7 mouse cellular contexts compared by ENCODE assay signal in the genomic region with DNA sequence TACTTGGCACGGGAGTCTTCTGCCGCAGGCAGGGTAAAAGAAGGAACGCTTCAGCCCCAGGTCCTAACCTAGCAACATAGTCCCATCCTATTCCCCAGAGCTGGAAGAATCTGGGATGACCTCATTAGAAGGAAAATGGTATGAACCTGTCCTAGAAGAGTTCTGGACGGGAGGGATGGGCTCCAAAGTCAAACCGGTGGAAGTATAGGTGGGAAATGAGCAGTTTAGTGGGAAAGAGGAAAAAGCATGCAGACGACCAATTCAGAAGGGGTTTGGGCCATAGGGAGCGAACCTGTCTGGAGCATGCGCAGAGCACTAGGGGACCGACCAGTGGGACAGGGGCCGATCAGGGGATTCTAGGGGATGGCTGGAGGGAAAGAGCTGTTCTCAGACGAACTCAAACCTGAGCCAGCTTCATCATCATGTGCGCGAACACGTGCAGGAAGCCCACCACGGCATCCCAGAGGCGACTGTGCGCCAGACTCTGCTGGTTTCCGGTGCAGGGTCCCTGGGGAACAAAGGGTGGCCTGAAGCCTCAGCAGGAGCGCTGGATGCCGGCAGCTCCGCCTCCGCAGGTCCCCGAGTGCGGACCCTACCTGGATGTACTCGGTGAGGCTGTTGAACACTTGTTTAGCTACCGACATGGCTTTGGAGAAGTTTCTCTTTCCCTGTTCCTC. TPM values are rescaled to one million over a fixed set of nuclear protein-coding genes. Genes with fewer than 3 reads are reported as not detected.
DNase-seq lines count a peak whose midpoint lies in the region; ATAC-seq and TF ChIP-seq lines count a peak whose summit lies in the region.

No protein-coding gene starts in this region.

- no peaks in the 10 kb centered on the region for H3K36me3 ChIP-seq in ES-Bruce4 (ENCODE audit: control insufficient read depth, insufficient read depth, low read length, poor library complexity, severe bottlenecking)
- no peaks in the 10 kb centered on the region for H3K36me3 ChIP-seq in forebrain, postnatal 0 days (ENCODE audit: insufficient read depth)
- H3K36me3 ChIP-seq in intestine, embryonic 16.5 days (ENCODE audit: control insufficient read depth, insufficient read depth, low read length), result no peaks in the 10 kb centered on the region
- no peaks in the 10 kb centered on the region for H3K36me3 ChIP-seq in midbrain, postnatal 0 days (ENCODE audit: insufficient read depth, low read length)

- no peak for TF ChIP-seq POLR2A in ES-Bruce4 (IDR thresholded peaks at IDR 0.05; ENCODE audit: insufficient read depth, low read length)

- no peak for TF ChIP-seq EP300 in ES-Bruce4 (IDR thresholded peaks at IDR 0.05; ENCODE audit: insufficient read depth, low read depth, low read length)

- peak overlapping the region; percentile 77 for H3K9ac ChIP-seq in ES-Bruce4 (ENCODE audit: low read depth, poor library complexity, severe bottlenecking)
- peak overlapping the region; percentile 48 for H3K9ac ChIP-seq in forebrain, postnatal 0 days
- H3K9ac ChIP-seq in intestine, embryonic 16.5 days (ENCODE audit: low read depth, low read length), result peak overlapping the region; percentile 72
- peak overlapping the region; percentile 44; the same call in 1 of the 2 replicates for H3K9ac ChIP-seq in midbrain, postnatal 0 days (replicated peaks; ENCODE audit: low read length, poor library complexity, severe bottlenecking)

- no peaks in the 10 kb centered on the region for H3K27me3 ChIP-seq in ES-Bruce4 (ENCODE audit: control insufficient read depth, insufficient read depth, low read length, poor library complexity, severe bottlenecking)
- H3K27me3 ChIP-seq in forebrain, postnatal 0 days (ENCODE audit: insufficient read depth, low read length), result no peaks in the 10 kb centered on the region
- no peaks in the 10 kb centered on the region for H3K27me3 ChIP-seq in intestine, embryonic 16.5 days (replicated peaks; ENCODE audit: control insufficient read depth, insufficient read depth, low read length)
- H3K27me3 ChIP-seq in midbrain, postnatal 0 days (ENCODE audit: insufficient read depth, low read length), result no peaks in the 10 kb centered on the region

- H3K4me2 ChIP-seq in forebrain, postnatal 0 days (ENCODE audit: low read depth), result peak overlapping the region; percentile 74
- H3K4me2 ChIP-seq in intestine, embryonic 16.5 days (ENCODE audit: low read depth, low read length), result peak overlapping the region; percentile 85
- peak overlapping the region; percentile 66 for H3K4me2 ChIP-seq in midbrain, postnatal 0 days (ENCODE audit: low read depth, low read length, poor library complexity, severe bottlenecking)

- H3K4me1 ChIP-seq in ES-Bruce4 (ENCODE audit: control insufficient read depth, insufficient read depth, low read length), result no peaks in the 10 kb centered on the region
- no peaks in the 10 kb centered on the region for H3K4me1 ChIP-seq in forebrain, postnatal 0 days (ENCODE audit: insufficient read depth)
- peaks cover 24% of the 10 kb centered on the region for H3K4me1 ChIP-seq in intestine, embryonic 16.5 days (ENCODE audit: control insufficient read depth, insufficient read depth, low read length)
- peaks cover 4% of the 10 kb centered on the region; the same call in 1 of the 2 replicates for H3K4me1 ChIP-seq in midbrain, postnatal 0 days (ENCODE audit: insufficient read depth, low read length)

- peak; percentile 86 for DNase-seq in R1 (ENCODE audit: low read depth, low spot score)
- peak; percentile 72 for DNase-seq in forebrain, postnatal 0 days
- DNase-seq in midbrain, postnatal 0 days (ENCODE audit: low spot score), result peak; percentile 42
- no peak for DNase-seq in layer of hippocampus, postnatal 14 days (ENCODE audit: low spot score in 2 of 2)
- no peak for DNase-seq in layer of hippocampus, adult 8-10 months (ENCODE audit: low spot score in 2 of 2)

- H3K9me3 ChIP-seq in ES-Bruce4 (replicated peaks; ENCODE audit: control insufficient read depth, insufficient read depth, low read length, poor library complexity, severe bottlenecking), result no peaks in the 10 kb centered on the region
- no peaks in the 10 kb centered on the region for H3K9me3 ChIP-seq in forebrain, postnatal 0 days (ENCODE audit: low read length)
- no peaks in the 10 kb centered on the region for H3K9me3 ChIP-seq in intestine, embryonic 16.5 days (ENCODE audit: control insufficient read depth, low read length)
- no peaks in the 10 kb centered on the region for H3K9me3 ChIP-seq in midbrain, postnatal 0 days (ENCODE audit: low read length)

- peak; percentile 55 for ATAC-seq in forebrain, postnatal 0 days
- peak; percentile 50 for ATAC-seq in intestine, embryonic 16.5 days
- peak; percentile 32; the same call in 1 of the 2 replicates for ATAC-seq in midbrain, postnatal 0 days (ENCODE audit: low FRiP score)

- no peak for TF ChIP-seq CTCF in ES-Bruce4 (IDR thresholded peaks at IDR 0.05; ENCODE audit: low read depth, low read length)
- no peak for TF ChIP-seq CTCF in forebrain, postnatal 0 days (IDR thresholded peaks at IDR 0.05; ENCODE audit: low read depth)
- TF ChIP-seq CTCF in midbrain, postnatal 0 days (IDR thresholded peaks at IDR 0.05), result no peak

- H3K27ac ChIP-seq in ES-Bruce4 (ENCODE audit: insufficient read depth, low read length), result peak overlapping the region; percentile 73
- peak overlapping the region; percentile 62 for H3K27ac ChIP-seq in forebrain, postnatal 0 days (ENCODE audit: low read depth, low read length)
- H3K27ac ChIP-seq in intestine, embryonic 16.5 days (ENCODE audit: low read length), result 0 out of 2 replicates have a peak overlapping the region, but pooled peaks have one; percentile 31
- H3K27ac ChIP-seq in midbrain, postnatal 0 days (ENCODE audit: low read depth, low read length), result no peak overlapping the region

- H3K4me3 ChIP-seq in ES-Bruce4 (ENCODE audit: low read depth, low read length), result peak overlapping the region; percentile 79
- H3K4me3 ChIP-seq in forebrain, postnatal 0 days (ENCODE audit: low read depth, low read length), result peak overlapping the region; percentile 30
- H3K4me3 ChIP-seq in intestine, embryonic 16.5 days (ENCODE audit: low read length), result peak overlapping the region; percentile 53
- peak overlapping the region; percentile 34 for H3K4me3 ChIP-seq in midbrain, postnatal 0 days (ENCODE audit: low read depth, low read length)

- WGBS in forebrain, postnatal 0 days, result 2% methylated on average over 26 of the region's 26 CpGs
- WGBS in intestine, embryonic 16.5 days, result under 1% methylated on average over 26 of the region's 26 CpGs
- under 1% methylated on average over 26 of the region's 26 CpGs for WGBS in midbrain, postnatal 0 days

RNA-seq across cellular contexts. Expression of a gene that starts 58.3 kb away (rescaled TPM):
- 33.2 and 36.3 TPM in 2 replicates for polyA plus RNA-seq in ES-Bruce4 (2011; ENCODE audit: insufficient read depth, insufficient read length, low read depth, missing spikeins)
- 3.6 and 8.9 TPM in 2 replicates for total RNA-seq in forebrain, postnatal 0 days (2014; rRNA removed)
- 18.8 and 18.9 TPM in 2 replicates for polyA plus RNA-seq in forebrain, postnatal 0 days (2015; fragmentation: Nextera tagmentation; extraction: Ambion mirVana)
- polyA plus RNA-seq in intestine, embryonic 16.5 days (2015; fragmentation: Nextera tagmentation; extraction: Ambion mirVana), result 6.9 and 7.3 TPM in 2 replicates
- total RNA-seq in midbrain, postnatal 0 days (2014; rRNA removed), result 5.6 and 17.4 TPM in 2 replicates
- 18.2 and 21.0 TPM in 2 replicates for polyA plus RNA-seq in midbrain, postnatal 0 days (2015; fragmentation: Nextera tagmentation; extraction: Ambion mirVana)
- 1 to 10 TPM; 2.7 to 4.1 TPM for total RNA-seq in layer of hippocampus, postnatal 14 days (2021)
- 1 to 10 TPM; 1.3 to 3.5 (median 1.7) TPM for total RNA-seq in layer of hippocampus, adult 8-10 months (2022)

RNA-seq across cellular contexts. Expression of a gene that starts 58.5 kb away (rescaled TPM):
- 409 and 413 TPM in 2 replicates for polyA plus RNA-seq in ES-Bruce4 (2011; ENCODE audit: insufficient read depth, insufficient read length, low read depth, missing spikeins)
- total RNA-seq in forebrain, postnatal 0 days (2014; rRNA removed), result 360 and 399 TPM in 2 replicates
- polyA plus RNA-seq in forebrain, postnatal 0 days (2015; fragmentation: Nextera tagmentation; extraction: Ambion mirVana), result 318 and 368 TPM in 2 replicates
- 355 and 362 TPM in 2 replicates for polyA plus RNA-seq in intestine, embryonic 16.5 days (2015; fragmentation: Nextera tagmentation; extraction: Ambion mirVana)
- 405 and 482 TPM in 2 replicates for total RNA-seq in midbrain, postnatal 0 days (2014; rRNA removed)
- polyA plus RNA-seq in midbrain, postnatal 0 days (2015; fragmentation: Nextera tagmentation; extraction: Ambion mirVana), result 292 and 309 TPM in 2 replicates
- total RNA-seq in layer of hippocampus, postnatal 14 days (2021), result 100 to 1,000 TPM; 159 to 164 TPM
- total RNA-seq in layer of hippocampus, adult 8-10 months (2022), result 100 to 1,000 TPM; 182 to 214 (median 197) TPM

Comparison
In these comparisons a context has a peak if more than half of its experiments do, and no peak if none do; other contexts are left out.
1. DNase-seq: peak in R1 (single experiment), forebrain, postnatal 0 days (single experiment) and midbrain, postnatal 0 days (single experiment); none in layer of hippocampus, postnatal 14 days (0 of 2) and layer of hippocampus, adult 8-10 months (0 of 2).
2. Peak in every context shown above with its lines, with median percentiles within 50 percentile points of each other: H3K4me3 ChIP-seq, H3K9ac ChIP-seq, ATAC-seq and H3K4me2 ChIP-seq.